Mouse (Mus musculus) hematopoietic stem cell, adult 5-6 weeks (primary cell): ENCODE data around the gene Atp2a1. TPM values are rescaled to one million over a fixed set of nuclear protein-coding genes. Genes with fewer than 3 reads are reported as not detected.
A peak's percentile ranks its signal among the peaks of the same experiment; 100 is the strongest.

ENCODE experiments used
- ATAC-seq, 2 experiments: fragments of 125-278 bp in 1 of 2; replicated peaks in 1 of 2; 2 replicates each; pipeline ENCODE4 v1.8.0; 2016 to 2017; ENCODE audit warnings: inconsistent platforms in 2 of 2, mild to moderate bottlenecking in 2 of 2, moderate number of reproducible peaks in 2 of 2, low read depth in 1 of 2, moderate TSS enrichment in 1 of 2; ENCODE audit not compliant: low FRiP score in 2 of 2, poor library complexity in 2 of 2, severe bottlenecking in 2 of 2, insufficient read depth in 1 of 2, low TSS enrichment in 1 of 2
- total RNA-seq: library from RNA; stranded (forward); fragments of 172-1452, 232-1000 nt; gene quantifications from 2 replicates; pipeline ENCODE4 v1.2.3, GENCODE M21; 2017

Gene Atp2a1
- total RNA-seq, 1 experiment from 2014 or later: 0.30 TPM

DNA sequence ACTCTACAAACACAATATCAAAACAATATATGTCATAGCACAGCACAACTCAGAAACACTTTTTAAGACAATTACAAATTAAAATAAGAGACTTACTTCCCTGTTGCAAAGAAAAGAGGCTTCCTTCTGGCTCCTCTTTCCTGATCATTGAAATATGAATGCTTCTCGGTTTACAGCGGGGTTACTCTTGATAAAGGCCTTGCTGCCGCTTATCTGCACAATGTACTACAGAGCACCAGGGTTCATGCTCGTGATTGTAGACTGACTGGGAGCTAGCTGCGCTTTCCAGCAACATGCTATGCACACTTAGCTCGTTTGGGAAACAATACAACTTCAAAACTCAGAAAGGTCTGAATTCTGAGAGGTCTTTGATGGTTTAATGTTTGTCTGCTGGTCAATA, 65.7 kb downstream of the Atp2a1 start:
- ATAC-seq: no peak

DNA sequence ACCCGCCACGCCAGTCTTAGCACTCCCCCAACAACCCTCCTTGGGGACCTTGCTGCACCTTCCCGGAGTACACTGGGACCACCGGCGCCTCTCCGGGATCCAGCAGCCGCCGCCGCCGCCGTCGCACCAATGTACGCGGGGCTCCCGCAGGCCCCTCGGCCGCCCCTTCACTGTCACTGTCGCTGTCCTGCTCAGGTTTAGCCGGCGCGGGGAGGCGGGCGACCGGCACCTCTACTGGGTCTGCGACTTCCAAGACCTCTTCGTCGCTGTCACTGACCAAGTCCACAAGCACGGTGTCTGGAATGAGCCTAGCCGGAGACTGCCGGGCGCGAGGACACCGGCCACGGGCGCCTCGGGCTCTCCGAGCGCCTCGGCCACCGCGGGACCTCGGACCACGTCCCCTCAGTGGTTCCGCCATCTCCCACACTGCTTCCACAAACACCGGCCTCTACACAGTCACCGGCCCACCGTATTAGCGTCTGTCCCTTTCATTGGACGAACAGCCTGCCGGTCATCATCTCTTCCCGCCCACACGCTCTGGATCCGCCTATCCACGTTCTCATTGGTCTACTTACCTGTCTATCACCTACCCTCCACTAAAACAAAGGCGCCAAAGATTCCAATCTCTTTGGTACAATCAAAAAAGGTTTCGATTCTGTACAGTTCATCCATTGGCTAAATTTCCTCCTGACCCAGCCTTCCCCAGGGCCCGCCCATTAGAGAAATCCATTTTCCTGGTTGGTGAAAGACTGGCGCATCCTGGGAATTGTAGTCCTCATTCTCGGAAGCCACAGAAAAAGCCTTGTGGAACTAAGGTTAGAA, 66.4 kb downstream of the Atp2a1 start, which contains the start of gene Nfatc2ip:
TSS of gene Nfatc2ip (minus strand) at position 440 of the 822 bp plus-strand sequence.
- ATAC-seq: peak; percentile 97 to 100

Other genes starting within 250 kb of the Atp2a1 start
- gene Sbk1, start 190.5 kb downstream of the Atp2a1 start, total RNA-seq: 3.8 and 5.4 TPM in 2 replicates
- 31.5 and 51.5 TPM in 2 replicates for gene Lat, start 93.5 kb downstream of the Atp2a1 start, total RNA-seq
- 8.6 and 11.3 TPM in 2 replicates for gene Spns1, start 85.7 kb downstream of the Atp2a1 start, total RNA-seq
- 13.6 and 14.4 TPM in 2 replicates for gene Nfatc2ip, start 66.4 kb downstream of the Atp2a1 start, total RNA-seq
- not detected in 2 replicates for gene Cd19, start 48.2 kb downstream of the Atp2a1 start, total RNA-seq
- 33.8 and 36.4 TPM in 2 replicates for gene Rabep2, start 34.3 kb downstream of the Atp2a1 start, total RNA-seq
- 15.3 and 20.9 TPM in 2 replicates for gene Sh2b1, start 12.3 kb upstream of the Atp2a1 start, total RNA-seq
- gene Tufm, start 24.3 kb upstream of the Atp2a1 start, total RNA-seq: 48.1 and 99.2 TPM in 2 replicates
- 40.0 and 40.2 TPM in 2 replicates for gene Atxn2l, start 40.3 kb upstream of the Atp2a1 start, total RNA-seq
- 187 and 207 TPM in 2 replicates for gene Eif3c, start 103.3 kb upstream of the Atp2a1 start, total RNA-seq
- 24.8 and 26.0 TPM in 2 replicates for gene Apobr, start 121.8 kb upstream of the Atp2a1 start, total RNA-seq
- 26.1 and 57.4 TPM in 2 replicates for gene Cln3, start 122.7 kb upstream of the Atp2a1 start, total RNA-seq
- 3.2 and 3.6 TPM in 2 replicates for gene Il27, start 131.8 kb upstream of the Atp2a1 start, total RNA-seq
- 6.2 and 6.6 TPM in 2 replicates for gene Nupr1, start 167.8 kb upstream of the Atp2a1 start, total RNA-seq
- 33.2 and 46.9 TPM in 2 replicates for gene Sgf29, start 186.2 kb upstream of the Atp2a1 start, total RNA-seq
- gene Sult1a1, start 213.3 kb upstream of the Atp2a1 start, total RNA-seq: 8.2 and 17.1 TPM in 2 replicates
- 73.1 and 88.6 TPM in 2 replicates for gene Bola2, start 232.3 kb upstream of the Atp2a1 start, total RNA-seq
- gene Slx1b, start 232.7 kb upstream of the Atp2a1 start, total RNA-seq: 4.1 and 6.3 TPM in 2 replicates
- gene Coro1a, start 244.7 kb upstream of the Atp2a1 start, total RNA-seq: 352 and 456 TPM in 2 replicates